Mouse (Mus musculus): ENCODE measurements around the gene Synpr. TPM values are rescaled to one million over a fixed set of nuclear protein-coding genes. Genes with fewer than 3 reads are reported as not detected.

The Synpr gene
- total RNA-seq, 2 experiments from 2014 or later: 0.16 TPM; not detected in 1

- DNase-seq: no peak
- intact Hi-C loops (cut with DNase I; ENCODE audit: low total_unique reads): no loop called here
These were observed 64.7 kb downstream of the Synpr start for GRCm38 (mm10) chr14:13349170-13349865.

- intact Hi-C loops (cut with DNase I; ENCODE audit: low total_unique reads): no loop called here
- DNase-seq: no peak
These were observed 69.6 kb downstream of the Synpr start for GRCm38 (mm10) chr14:13354154-13354553.

- peak; percentile 14 for DNase-seq
- intact Hi-C loops (cut with DNase I; ENCODE audit: low total_unique reads): loop anchor here (5.0 kb wide), 1 partner anchor 562 kb away; no protein-coding TSS in a partner anchor
These were observed 71.2 kb downstream of the Synpr start for GRCm38 (mm10) chr14:13355569-13356362.

- no peak for DNase-seq
- intact Hi-C loops (cut with DNase I; ENCODE audit: low total_unique reads): loop anchor here (5.0 kb wide), 1 partner anchor 560 kb away; no protein-coding TSS in a partner anchor
These were observed 72.6 kb downstream of the Synpr start for GRCm38 (mm10) chr14:13357101-13357667.

DNA sequence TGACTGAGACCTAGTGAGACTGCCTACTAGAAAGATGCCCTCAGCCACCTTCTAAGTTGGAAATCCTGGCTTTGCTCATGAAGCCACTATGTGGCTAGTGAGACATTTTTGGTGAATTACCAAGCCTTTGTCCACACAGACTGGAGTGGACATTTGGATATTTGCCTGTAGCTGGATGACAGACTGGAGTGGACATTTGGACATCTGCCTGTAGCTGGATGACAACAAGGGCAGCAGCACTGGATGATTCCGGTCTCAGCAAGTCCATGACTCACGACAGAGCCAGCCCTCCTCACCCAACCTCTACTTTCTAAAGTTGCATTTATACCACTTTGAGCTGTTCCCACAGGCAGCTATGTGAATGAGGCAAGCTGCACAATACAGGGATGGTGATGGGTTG is 73.5 kb downstream of the Synpr start:
- intact Hi-C loops (cut with DNase I; ENCODE audit: low total_unique reads): loop anchor here (5.0 kb wide), 1 partner anchor 559 kb away; no protein-coding TSS in a partner anchor

DNA sequence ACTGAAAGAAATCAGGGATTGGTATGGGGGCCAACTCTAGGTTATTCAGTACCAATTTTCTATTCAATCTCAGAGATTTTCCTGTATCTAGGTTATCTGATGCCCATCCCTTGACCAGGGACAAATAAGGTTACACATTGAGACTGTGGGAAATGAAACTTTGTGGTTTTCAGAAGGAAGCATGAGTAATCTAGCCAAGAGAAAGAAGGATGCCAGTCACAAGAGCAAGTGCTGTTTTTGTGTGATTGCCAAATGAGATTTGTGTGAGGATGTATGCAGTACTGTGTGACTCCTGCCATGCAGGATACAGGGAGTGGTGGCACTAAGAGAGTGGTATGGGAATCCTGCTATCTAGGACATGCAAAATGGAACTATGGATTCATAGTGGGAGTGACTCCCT is 76.6 kb downstream of the Synpr start:
- DNase-seq: no peak
- intact Hi-C loops (cut with DNase I; ENCODE audit: low total_unique reads): no loop called here

More for the DNA sequence above, 73.5 kb downstream of the Synpr start:
- no peak for DNase-seq

- intact Hi-C loops (cut with DNase I; ENCODE audit: low total_unique reads): no loop called here
These were observed 77.1 kb downstream of the Synpr start for GRCm38 (mm10) chr14:13361642-13362041.

GRCm38 (mm10) chr14:13368309-13368708 is 83.7 kb downstream of the Synpr start:
- no peak for DNase-seq
- intact Hi-C loops (cut with DNase I; ENCODE audit: low total_unique reads): no loop called here

More at GRCm38 (mm10) chr14:13361642-13362041, 77.1 kb downstream of the Synpr start:
- DNase-seq: no peak

GRCm38 (mm10) chr14:13389081-13389480 is 104.5 kb downstream of the Synpr start:
- intact Hi-C loops (cut with DNase I; ENCODE audit: low total_unique reads): no loop called here
- DNase-seq: no peak

DNA sequence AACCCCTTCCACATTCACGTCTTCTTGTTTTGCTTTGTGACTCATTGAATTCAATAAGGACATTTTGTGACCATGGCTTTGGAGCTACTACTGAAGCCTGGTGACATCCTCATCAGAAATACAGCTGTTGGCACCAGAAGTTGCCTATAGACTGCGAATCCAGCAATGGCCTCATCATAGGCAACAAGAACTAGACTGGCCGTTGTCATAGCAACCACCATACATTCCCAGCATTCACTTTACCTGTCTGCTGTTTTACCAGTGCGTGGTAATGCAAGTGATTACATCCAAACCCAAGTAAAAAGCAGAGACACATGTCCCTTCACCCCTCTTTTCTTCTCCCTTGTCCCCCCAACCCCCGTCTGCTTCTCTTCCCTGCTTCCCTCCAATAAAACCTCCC is 105.4 kb downstream of the Synpr start:
- no peak for DNase-seq
- intact Hi-C loops (cut with DNase I; ENCODE audit: low total_unique reads): no loop called here

DNA sequence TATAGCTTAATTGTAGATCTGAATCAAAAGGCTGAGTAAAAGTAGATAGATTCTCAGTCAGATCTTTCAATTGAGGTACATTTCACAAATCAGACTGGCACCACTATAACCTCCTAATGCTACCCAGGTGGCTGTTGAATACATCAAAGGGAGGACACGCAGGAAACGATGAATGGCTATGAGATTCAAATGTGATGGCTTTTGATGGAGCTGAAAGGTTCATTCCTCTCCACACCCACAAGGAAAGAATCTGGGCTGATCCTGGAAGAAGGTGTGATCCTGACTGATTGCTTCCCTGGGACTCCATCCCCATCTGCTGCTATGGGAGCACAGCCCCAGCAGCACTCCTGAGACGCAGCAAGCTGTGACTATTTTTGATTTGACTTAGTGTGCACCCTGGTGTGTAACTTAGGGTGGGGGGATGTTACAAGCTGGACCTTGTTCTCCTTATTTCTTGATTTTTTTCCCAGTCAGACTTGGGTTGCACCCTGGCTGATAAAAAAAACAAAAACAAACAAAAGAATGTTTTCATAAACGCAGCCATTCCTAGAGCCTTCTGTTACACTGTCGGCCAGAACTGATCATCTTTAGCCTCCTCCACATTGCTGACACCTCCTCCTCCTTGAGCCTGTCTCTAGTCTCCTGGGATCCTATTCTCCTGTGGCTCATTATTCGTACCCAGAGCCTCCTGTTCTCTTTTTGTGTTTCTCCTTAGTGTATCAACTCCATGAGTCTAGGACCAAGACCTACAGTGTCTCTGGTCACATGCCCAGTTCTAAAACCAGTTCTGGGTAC is 114.8 kb downstream of the Synpr start:
- DNase-seq: no peak
- intact Hi-C loops (cut with DNase I; ENCODE audit: low total_unique reads): no loop called here

DNA sequence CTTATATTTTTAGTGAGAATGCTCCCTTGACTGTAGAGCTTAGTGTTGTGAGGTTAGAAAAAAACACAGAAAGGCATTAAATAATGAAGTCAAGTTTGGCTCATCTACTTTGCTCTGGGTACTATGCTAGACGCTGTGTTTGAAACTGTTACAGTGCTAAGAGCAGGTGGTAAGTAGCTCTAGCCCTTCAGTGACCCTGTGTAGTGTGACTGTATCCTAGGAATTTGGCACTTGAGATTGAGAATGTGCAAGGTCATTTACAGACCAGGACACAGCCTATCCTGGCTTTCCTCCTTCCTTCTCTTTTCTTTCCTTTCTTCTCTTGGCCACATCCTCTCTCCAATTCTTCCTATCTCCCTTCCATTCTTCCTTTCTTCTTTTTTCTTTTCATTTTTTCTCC is 127.1 kb downstream of the Synpr start:
- no peak for DNase-seq
- intact Hi-C loops (cut with DNase I; ENCODE audit: low total_unique reads): no loop called here

- intact Hi-C loops (cut with DNase I; ENCODE audit: low total_unique reads): no loop called here
- DNase-seq: no peak
These were observed 156.1 kb downstream of the Synpr start for GRCm38 (mm10) chr14:13440723-13441122.

GRCm38 (mm10) chr14:13444908-13445307 is 160.3 kb downstream of the Synpr start:
- DNase-seq: no peak
- intact Hi-C loops (cut with DNase I; ENCODE audit: low total_unique reads): no loop called here

DNA sequence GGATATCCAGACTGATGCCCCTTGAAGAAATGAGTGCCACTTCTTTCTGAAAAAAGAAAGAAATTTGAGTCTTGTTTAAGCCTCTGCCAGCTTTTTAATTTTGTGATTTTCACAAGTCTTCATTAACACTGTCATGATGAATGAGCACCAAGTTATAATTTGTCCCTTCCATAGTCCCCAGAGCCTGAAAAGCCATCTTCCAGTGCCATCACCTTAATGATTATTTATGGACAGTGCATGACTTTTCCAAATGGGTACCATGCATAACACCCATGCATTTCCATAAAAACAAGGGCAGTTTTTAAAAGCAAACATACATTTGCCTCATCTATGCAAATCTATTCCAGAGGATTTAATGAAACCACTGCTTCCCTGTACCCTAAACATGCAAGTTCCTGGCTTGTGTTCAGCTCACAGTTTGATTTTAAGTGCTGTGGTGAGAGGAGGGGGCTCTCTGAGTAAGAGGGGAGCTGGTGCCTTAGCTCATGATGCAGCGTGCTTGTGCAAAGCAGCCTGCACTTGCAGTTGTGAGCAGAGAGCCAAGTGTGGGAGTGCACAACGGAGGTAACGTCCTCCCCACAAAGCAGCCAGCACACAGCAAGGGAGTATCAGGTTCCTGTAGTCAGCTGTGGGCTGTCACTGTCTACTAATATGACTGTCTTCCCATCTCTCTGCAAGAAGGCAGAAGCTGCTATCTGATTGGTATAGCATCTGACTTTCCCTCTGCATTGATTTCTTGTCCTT is 169.1 kb downstream of the Synpr start:
- no peak for DNase-seq
- intact Hi-C loops (cut with DNase I; ENCODE audit: low total_unique reads): no loop called here

GRCm38 (mm10) chr14:13454991-13455390 is 170.4 kb downstream of the Synpr start:
- no peak for DNase-seq
- intact Hi-C loops (cut with DNase I; ENCODE audit: low total_unique reads): no loop called here

DNA sequence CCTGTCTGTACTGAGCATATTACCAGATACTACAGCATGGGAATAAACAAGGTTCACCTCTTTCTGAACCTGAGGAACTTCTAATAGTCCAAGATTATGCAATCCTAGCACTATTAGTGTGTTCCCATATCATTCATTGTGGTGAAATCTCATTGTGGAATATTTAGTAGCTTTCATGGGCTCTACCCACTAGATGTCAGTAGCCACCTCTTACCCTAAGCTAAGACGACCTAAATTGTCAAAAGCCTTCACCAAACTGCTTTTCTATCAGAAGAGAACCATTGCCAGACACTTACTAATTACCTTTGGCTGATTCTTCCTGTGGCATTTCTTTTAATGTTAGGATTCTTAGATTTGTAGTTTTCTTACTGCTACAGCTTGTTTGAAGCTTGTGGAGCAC is 174.8 kb downstream of the Synpr start:
- intact Hi-C loops (cut with DNase I; ENCODE audit: low total_unique reads): no loop called here
- DNase-seq: no peak

GRCm38 (mm10) chr14:13469211-13469610 is 184.6 kb downstream of the Synpr start:
- no peak for DNase-seq
- intact Hi-C loops (cut with DNase I; ENCODE audit: low total_unique reads): no loop called here

- intact Hi-C loops (cut with DNase I; ENCODE audit: low total_unique reads): no loop called here
- DNase-seq: no peak
These were observed 193.2 kb downstream of the Synpr start for GRCm38 (mm10) chr14:13477821-13478220.
